Mouse (Mus musculus): Measurements from ENCODE around the gene Kctd15. TPM values are rescaled to one million over a fixed set of nuclear protein-coding genes. Genes with fewer than 3 reads are reported as not detected.

Gene Kctd15
- polyA plus RNA-seq, 1 experiment from 2014 or later, result 11.3 TPM

DNA sequence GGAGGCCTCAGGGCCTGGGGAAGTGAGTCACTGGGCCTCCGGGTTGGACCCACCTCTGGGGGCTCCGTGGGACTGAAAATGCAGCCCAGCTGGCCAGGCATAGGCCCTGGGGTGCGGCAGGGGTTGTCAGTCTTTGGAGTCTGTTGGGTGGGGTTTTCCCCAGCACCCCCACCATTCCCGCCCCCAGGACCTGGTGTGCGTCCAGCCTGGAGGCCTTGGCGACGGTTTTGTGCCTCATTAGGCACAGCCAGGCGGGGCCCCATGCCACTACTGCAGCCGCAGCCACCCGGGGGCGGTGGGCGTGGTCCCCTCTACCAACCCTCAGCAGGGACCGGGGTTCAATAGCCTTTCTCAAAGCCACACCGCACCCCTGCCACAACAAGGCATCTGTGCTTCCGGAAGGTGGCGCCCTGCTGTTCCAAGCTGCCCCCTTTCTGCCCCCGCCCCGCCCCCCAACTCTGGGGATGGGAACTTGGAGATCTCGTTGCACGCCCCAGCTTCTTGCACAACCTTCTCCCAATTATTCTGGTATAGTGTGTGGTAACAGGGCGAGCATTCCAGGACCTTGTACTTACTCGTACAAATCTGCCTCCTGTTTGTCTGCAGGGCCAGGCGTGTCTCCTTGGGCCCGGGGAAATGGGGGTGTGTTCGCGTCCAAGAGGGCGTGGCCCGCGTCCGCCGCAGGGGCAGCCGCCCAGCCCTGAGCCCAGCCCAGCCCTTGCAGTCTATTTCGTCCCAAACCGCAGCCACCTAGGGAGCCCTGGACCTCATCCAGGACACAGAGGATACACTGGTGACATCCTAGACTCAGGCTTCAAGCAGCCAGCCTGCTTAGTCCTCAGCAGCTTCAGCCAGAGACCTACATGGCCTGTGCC is 26.1 kb downstream of the Kctd15 start:
- Histone ChIP-seq H3K9ac (replicated peaks; ENCODE audit: low read depth, low read length) (peak overlapping the region; percentile 26), H3K27ac (ENCODE audit: low read length) (peak overlapping the region; percentile 86), H3K9me3 (ENCODE audit: control insufficient read depth, low read depth, low read length) (no peaks in the 10 kb centered on the region), H3K4me3 (ENCODE audit: low read depth, low read length) (peak overlapping the region; percentile 42), H3K27me3 (ENCODE audit: control insufficient read depth, insufficient read depth, low read length) (no peaks in the 10 kb centered on the region), H3K4me1 (ENCODE audit: control insufficient read depth, insufficient read depth, low read length) (peaks cover 5% of the 10 kb centered on the region; the same call in 1 of the 2 replicates), H3K4me2 (replicated peaks; ENCODE audit: low read depth, low read length) (peak overlapping the region; percentile 75), H3K36me3 (ENCODE audit: control insufficient read depth, insufficient read depth, low read length) (no peaks in the 10 kb centered on the region)
- 1% methylated on average over 34 of the region's 34 CpGs for WGBS
- ATAC-seq (ENCODE audit: insufficient number of reproducible peaks, insufficient read depth, low FRiP score, low read depth), result peak; percentile 86

GRCm38 (mm10) chr7:34629702-34630210 is 26.8 kb downstream of the Kctd15 start:
- Histone ChIP-seq H3K4me3 (ENCODE audit: low read depth, low read length) (peak overlapping the region; percentile 42), H3K4me2 (replicated peaks; ENCODE audit: low read depth, low read length) (peak overlapping the region; percentile 75), H3K4me1 (ENCODE audit: control insufficient read depth, insufficient read depth, low read length) (peaks cover 5% of the 10 kb centered on the region; the same call in 1 of the 2 replicates), H3K36me3 (ENCODE audit: control insufficient read depth, insufficient read depth, low read length) (no peaks in the 10 kb centered on the region), H3K27me3 (ENCODE audit: control insufficient read depth, insufficient read depth, low read length) (no peaks in the 10 kb centered on the region), H3K9ac (replicated peaks; ENCODE audit: low read depth, low read length) (peak overlapping the region; percentile 26), H3K27ac (ENCODE audit: low read length) (peak overlapping the region; percentile 86), H3K9me3 (ENCODE audit: control insufficient read depth, low read depth, low read length) (no peaks in the 10 kb centered on the region)
- no peak; the same call in 1 of the 2 replicates for ATAC-seq (ENCODE audit: insufficient number of reproducible peaks, insufficient read depth, low FRiP score, low read depth)
- 44% methylated on average over 8 of the region's 8 CpGs for WGBS

GRCm38 (mm10) chr7:34620411-34620810 is 36.1 kb downstream of the Kctd15 start:
- ATAC-seq (ENCODE audit: insufficient number of reproducible peaks, insufficient read depth, low FRiP score, low read depth), result no peak
- Histone ChIP-seq H3K27me3 (ENCODE audit: control insufficient read depth, insufficient read depth, low read length) (no peaks in the 10 kb centered on the region), H3K36me3 (ENCODE audit: control insufficient read depth, insufficient read depth, low read length) (no peaks in the 10 kb centered on the region), H3K4me2 (replicated peaks; ENCODE audit: low read depth, low read length) (no peak overlapping the region), H3K4me1 (ENCODE audit: control insufficient read depth, insufficient read depth, low read length) (no peaks in the 10 kb centered on the region), H3K27ac (ENCODE audit: low read length) (no peak overlapping the region), H3K4me3 (ENCODE audit: low read depth, low read length) (no peak overlapping the region), H3K9me3 (ENCODE audit: control insufficient read depth, low read depth, low read length) (peaks cover 4% of the 10 kb centered on the region; the same call in 1 of the 2 replicates), H3K9ac (replicated peaks; ENCODE audit: low read depth, low read length) (no peak overlapping the region)
- WGBS, result 49% methylated on average over 2 of the region's 2 CpGs

DNA sequence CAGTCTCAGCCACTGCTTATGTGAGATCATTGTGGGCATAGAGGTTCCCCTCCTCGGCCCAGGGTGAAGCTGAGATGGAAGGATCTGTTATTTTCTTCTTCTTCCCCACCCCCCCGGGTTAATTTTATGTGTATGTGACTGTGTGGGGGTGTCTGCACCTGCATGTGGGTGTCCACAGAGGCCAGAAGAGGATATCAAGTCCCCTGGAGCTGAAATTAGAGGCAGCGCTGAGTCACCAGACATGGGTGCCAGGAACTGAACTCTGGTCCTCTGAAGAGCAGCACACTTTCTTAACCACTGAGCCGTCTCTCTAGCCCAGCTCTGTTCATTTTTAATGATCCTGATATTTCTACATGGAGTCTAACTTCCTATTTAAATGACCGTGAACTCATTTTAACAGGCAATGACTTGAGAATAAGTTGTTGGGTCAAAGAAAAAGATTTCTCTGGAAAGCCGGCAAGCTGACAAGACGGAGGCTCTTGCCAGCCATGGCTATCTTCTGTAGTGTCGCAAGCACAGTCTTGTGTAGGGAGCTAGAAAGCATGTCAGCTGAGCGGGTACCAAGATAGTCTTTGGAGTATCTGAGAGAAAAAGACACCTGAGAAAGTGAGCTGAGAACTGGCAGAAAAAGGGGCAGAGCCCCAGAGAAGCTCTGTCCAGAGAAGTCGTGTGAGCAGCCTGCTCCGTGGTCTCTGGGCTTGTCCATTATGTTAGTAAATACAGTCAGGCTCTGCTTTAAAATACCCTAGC is 38.2 kb downstream of the Kctd15 start:
- no peak overlapping the region for H3K27ac ChIP-seq (ENCODE audit: low read length)
- ATAC-seq (ENCODE audit: insufficient number of reproducible peaks, insufficient read depth, low FRiP score, low read depth), result no peak
- no peaks in the 10 kb centered on the region for H3K4me1 ChIP-seq (ENCODE audit: control insufficient read depth, insufficient read depth, low read length)
- H3K36me3 ChIP-seq (ENCODE audit: control insufficient read depth, insufficient read depth, low read length), result no peaks in the 10 kb centered on the region
- no peak overlapping the region for H3K4me3 ChIP-seq (ENCODE audit: low read depth, low read length)
- H3K9me3 ChIP-seq (ENCODE audit: control insufficient read depth, low read depth, low read length), result peaks cover 4% of the 10 kb centered on the region; the same call in 1 of the 2 replicates
- H3K27me3 ChIP-seq (ENCODE audit: control insufficient read depth, insufficient read depth, low read length), result no peaks in the 10 kb centered on the region
- H3K9ac ChIP-seq (replicated peaks; ENCODE audit: low read depth, low read length), result no peak overlapping the region
- H3K4me2 ChIP-seq (replicated peaks; ENCODE audit: low read depth, low read length), result no peak overlapping the region
- 77% methylated on average over 11 of the region's 11 CpGs for WGBS

- 85% methylated on average over 2 of the region's 2 CpGs for WGBS
- no peak for ATAC-seq (ENCODE audit: insufficient number of reproducible peaks, insufficient read depth, low FRiP score, low read depth)
Measured at GRCm38 (mm10) chr7:34616275-34616674, 40.3 kb downstream of the Kctd15 start.

GRCm38 (mm10) chr7:34610445-34610844 is 46.1 kb downstream of the Kctd15 start:
- ATAC-seq (ENCODE audit: insufficient number of reproducible peaks, insufficient read depth, low FRiP score, low read depth), result no peak
- H3K4me1 ChIP-seq (ENCODE audit: control insufficient read depth, insufficient read depth, low read length), result no peaks in the 10 kb centered on the region
- H3K4me3 ChIP-seq (ENCODE audit: low read depth, low read length), result no peak overlapping the region
- H3K36me3 ChIP-seq (ENCODE audit: control insufficient read depth, insufficient read depth, low read length), result no peaks in the 10 kb centered on the region
- no peaks in the 10 kb centered on the region for H3K27me3 ChIP-seq (ENCODE audit: control insufficient read depth, insufficient read depth, low read length)
- H3K27ac ChIP-seq (ENCODE audit: low read length), result no peak overlapping the region
- H3K9me3 ChIP-seq (ENCODE audit: control insufficient read depth, low read depth, low read length), result no peaks in the 10 kb centered on the region
- 61% methylated on average over 6 of the region's 6 CpGs for WGBS
- no peak overlapping the region for H3K9ac ChIP-seq (replicated peaks; ENCODE audit: low read depth, low read length)
- H3K4me2 ChIP-seq (replicated peaks; ENCODE audit: low read depth, low read length), result no peak overlapping the region

More at GRCm38 (mm10) chr7:34616275-34616674, 40.3 kb downstream of the Kctd15 start:
- Histone ChIP-seq H3K27me3 (ENCODE audit: control insufficient read depth, insufficient read depth, low read length) (no peaks in the 10 kb centered on the region), H3K9me3 (ENCODE audit: control insufficient read depth, low read depth, low read length) (peaks cover 4% of the 10 kb centered on the region; the same call in 1 of the 2 replicates), H3K4me2 (replicated peaks; ENCODE audit: low read depth, low read length) (no peak overlapping the region), H3K27ac (ENCODE audit: low read length) (no peak overlapping the region), H3K4me3 (ENCODE audit: low read depth, low read length) (no peak overlapping the region), H3K9ac (replicated peaks; ENCODE audit: low read depth, low read length) (no peak overlapping the region), H3K36me3 (ENCODE audit: control insufficient read depth, insufficient read depth, low read length) (no peaks in the 10 kb centered on the region), H3K4me1 (ENCODE audit: control insufficient read depth, insufficient read depth, low read length) (no peaks in the 10 kb centered on the region)

GRCm38 (mm10) chr7:34607334-34607970 is 49.1 kb downstream of the Kctd15 start:
- Histone ChIP-seq H3K4me3 (ENCODE audit: low read depth, low read length) (no peak overlapping the region), H3K9ac (replicated peaks; ENCODE audit: low read depth, low read length) (no peak overlapping the region), H3K27ac (ENCODE audit: low read length) (no peak overlapping the region), H3K4me1 (ENCODE audit: control insufficient read depth, insufficient read depth, low read length) (no peaks in the 10 kb centered on the region), H3K9me3 (ENCODE audit: control insufficient read depth, low read depth, low read length) (no peaks in the 10 kb centered on the region), H3K4me2 (replicated peaks; ENCODE audit: low read depth, low read length) (no peak overlapping the region), H3K27me3 (ENCODE audit: control insufficient read depth, insufficient read depth, low read length) (no peaks in the 10 kb centered on the region), H3K36me3 (ENCODE audit: control insufficient read depth, insufficient read depth, low read length) (no peaks in the 10 kb centered on the region)
- ATAC-seq (ENCODE audit: insufficient number of reproducible peaks, insufficient read depth, low FRiP score, low read depth), result 0 out of 2 replicates have a peak, but pooled peaks have one; percentile 42
- 84% methylated on average over 5 of the region's 5 CpGs for WGBS

GRCm38 (mm10) chr7:34606729-34607128 is 49.8 kb downstream of the Kctd15 start:
- H3K27me3 ChIP-seq (ENCODE audit: control insufficient read depth, insufficient read depth, low read length), result no peaks in the 10 kb centered on the region
- no peaks in the 10 kb centered on the region for H3K9me3 ChIP-seq (ENCODE audit: control insufficient read depth, low read depth, low read length)
- no peak overlapping the region for H3K4me3 ChIP-seq (ENCODE audit: low read depth, low read length)
- ATAC-seq (ENCODE audit: insufficient number of reproducible peaks, insufficient read depth, low FRiP score, low read depth), result no peak
- no peak overlapping the region for H3K4me2 ChIP-seq (replicated peaks; ENCODE audit: low read depth, low read length)
- H3K36me3 ChIP-seq (ENCODE audit: control insufficient read depth, insufficient read depth, low read length), result no peaks in the 10 kb centered on the region
- H3K9ac ChIP-seq (replicated peaks; ENCODE audit: low read depth, low read length), result no peak overlapping the region
- no peaks in the 10 kb centered on the region for H3K4me1 ChIP-seq (ENCODE audit: control insufficient read depth, insufficient read depth, low read length)
- WGBS, result 37% methylated on average over 11 of the region's 11 CpGs
- no peak overlapping the region for H3K27ac ChIP-seq (ENCODE audit: low read length)

Data from stomach, embryonic 14.5 days (tissue).